Mouse (Mus musculus) heart, postnatal 14 days (tissue): ENCODE results near the gene Nfe2l1. TPM values are rescaled to one million over a fixed set of nuclear protein-coding genes. Genes with fewer than 3 reads are reported as not detected.
"Not testable (repeated sequence)": the region's sequence is repeated elsewhere in the genome, so short reads cannot be mapped to it uniquely, and the experiment has no call there.

ENCODE experiments used
- DNase-seq, 2 experiments: peaks; one replicate each; pipeline ENCODE4 v3.0.0; 2021 to 2022
- intact Hi-C: fragments of 180-260 bp; cut with DNase I; formaldehyde crosslinking; loops from one replicate; pipeline ENCODE4 v1.15.1; 2025
- total RNA-seq, 2 experiments: library from RNA; stranded (reverse); gene quantifications; 2 replicates each; pipeline ENCODE4 v1.2.3; 2021

The Nfe2l1 gene
- total RNA-seq, 2 experiments from 2014 or later, result 346 to 358 TPM

- intact Hi-C loops, result loop anchor here (2.0 kb wide), 1 partner anchor 19 kb away; no protein-coding TSS in a partner anchor
- peak; percentile 71 to 77 for DNase-seq
These were observed 20.1 kb upstream of the Nfe2l1 start, which contains the start of gene Copz2 for GRCm38 (mm10) chr11:96849681-96850467. TSS of gene Copz2 (plus strand) at chr11:96849870.

GRCm38 (mm10) chr11:96849145-96849544 lies 19.4 kb upstream of the Nfe2l1 start:
- intact Hi-C loops, result not testable (repeated sequence)

GRCm38 (mm10) chr11:96848694-96849093 lies 18.9 kb upstream of the Nfe2l1 start:
- DNase-seq, result no peak
- intact Hi-C loops, result no loop called here

More at GRCm38 (mm10) chr11:96849145-96849544, 19.4 kb upstream of the Nfe2l1 start:
- not testable (repeated sequence) for DNase-seq

GRCm38 (mm10) chr11:96847240-96847639 lies 17.5 kb upstream of the Nfe2l1 start:
- intact Hi-C loops, result no loop called here
- DNase-seq, result no peak

- intact Hi-C loops, result no loop called here
- no peak for DNase-seq
These were observed 13.9 kb upstream of the Nfe2l1 start for GRCm38 (mm10) chr11:96843627-96844026.

- no peak for DNase-seq
- intact Hi-C loops, result no loop called here
These were observed 10.5 kb upstream of the Nfe2l1 start for GRCm38 (mm10) chr11:96840290-96840689.

- no peak for DNase-seq
- intact Hi-C loops, result no loop called here
These were observed 10.1 kb upstream of the Nfe2l1 start for GRCm38 (mm10) chr11:96839877-96840276.

GRCm38 (mm10) chr11:96839428-96839827 lies 9.7 kb upstream of the Nfe2l1 start:
- no peak for DNase-seq
- intact Hi-C loops, result no loop called here

- intact Hi-C loops, result no loop called here
- DNase-seq, result no peak
These were observed 8.6 kb upstream of the Nfe2l1 start for GRCm38 (mm10) chr11:96838341-96838740.

- peak in 1 of 2 experiments; percentile 31 for DNase-seq
- intact Hi-C loops, result no loop called here
These were observed 7.5 kb upstream of the Nfe2l1 start for GRCm38 (mm10) chr11:96837298-96837697.

GRCm38 (mm10) chr11:96834127-96834526 lies 4.4 kb upstream of the Nfe2l1 start:
- intact Hi-C loops, result no loop called here
- DNase-seq, result no peak

GRCm38 (mm10) chr11:96832973-96833372 lies 3.2 kb upstream of the Nfe2l1 start:
- DNase-seq, result no peak
- intact Hi-C loops, result no loop called here

GRCm38 (mm10) chr11:96832541-96832940 lies 2.8 kb upstream of the Nfe2l1 start:
- DNase-seq, result no peak
- intact Hi-C loops, result no loop called here

- intact Hi-C loops, result loop anchor here (2.0 kb wide), 2 partner anchors 19 to 37 kb away; no protein-coding TSS in a partner anchor
- no peak for DNase-seq
These were observed 1.7 kb upstream of the Nfe2l1 start for GRCm38 (mm10) chr11:96831516-96831915.

- no peak for DNase-seq
- intact Hi-C loops, result loop anchor here (2.0 kb wide), 2 partner anchors 20 to 36 kb away; no protein-coding TSS in a partner anchor
These were observed 910 bp upstream of the Nfe2l1 start for GRCm38 (mm10) chr11:96830539-96831216.

- intact Hi-C loops, result no loop called here
- peak; percentile 89 to 91 for DNase-seq
These were observed 360 bp downstream of the Nfe2l1 start for GRCm38 (mm10) chr11:96829403-96829812.

GRCm38 (mm10) chr11:96828881-96829280 lies 887 bp downstream of the Nfe2l1 start:
- intact Hi-C loops, result no loop called here

GRCm38 (mm10) chr11:96827917-96828316 lies 1.9 kb downstream of the Nfe2l1 start:
- no peak for DNase-seq
- intact Hi-C loops, result no loop called here

More at GRCm38 (mm10) chr11:96828881-96829280, 887 bp downstream of the Nfe2l1 start:
- no peak for DNase-seq

- intact Hi-C loops, result no loop called here
- peak; percentile 24 to 34 for DNase-seq
These were observed 2.6 kb downstream of the Nfe2l1 start for GRCm38 (mm10) chr11:96827062-96827581.

- peak; percentile 39 to 64 for DNase-seq
- intact Hi-C loops, result no loop called here
These were observed 3.3 kb downstream of the Nfe2l1 start for GRCm38 (mm10) chr11:96826481-96826880.
